Mouse (Mus musculus): Measurements from ENCODE around the gene Kif6.

DNA sequence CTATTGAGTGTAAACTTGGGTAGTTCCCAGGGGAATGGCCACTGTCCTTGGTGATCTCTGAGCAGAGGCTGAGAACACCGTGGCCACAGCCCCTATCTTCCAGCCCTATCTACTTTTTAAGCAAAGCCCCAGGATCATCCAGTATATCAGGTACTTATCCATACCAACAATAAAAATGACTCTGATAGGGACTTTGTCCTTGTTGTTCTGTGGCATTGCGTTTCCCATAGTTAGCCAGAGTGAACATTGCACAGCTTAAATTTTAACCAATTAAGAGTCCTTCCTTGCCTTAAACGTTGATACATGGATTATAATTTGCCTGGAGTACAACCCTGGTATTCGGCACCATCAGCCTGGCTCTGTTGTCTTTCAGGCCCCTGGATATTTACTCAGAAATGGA, 112.0 kb downstream of the Kif6 start:
- TF ChIP-seq POLR2A (IDR thresholded peaks at IDR 0.05; ENCODE audit: insufficient read depth, low read depth, low read length) = no peak
- TF ChIP-seq CTCF (IDR thresholded peaks at IDR 0.05; ENCODE audit: insufficient read depth, low read depth, low read length) = no peak
